Mouse (Mus musculus): ENCODE measurements around the gene Agap1. TPM values are rescaled to one million over a fixed set of nuclear protein-coding genes. Genes with fewer than 3 reads are reported as not detected.

The Agap1 gene
- polyA plus RNA-seq, 1 experiment from 2014 or later, result 37.2 TPM

DNA sequence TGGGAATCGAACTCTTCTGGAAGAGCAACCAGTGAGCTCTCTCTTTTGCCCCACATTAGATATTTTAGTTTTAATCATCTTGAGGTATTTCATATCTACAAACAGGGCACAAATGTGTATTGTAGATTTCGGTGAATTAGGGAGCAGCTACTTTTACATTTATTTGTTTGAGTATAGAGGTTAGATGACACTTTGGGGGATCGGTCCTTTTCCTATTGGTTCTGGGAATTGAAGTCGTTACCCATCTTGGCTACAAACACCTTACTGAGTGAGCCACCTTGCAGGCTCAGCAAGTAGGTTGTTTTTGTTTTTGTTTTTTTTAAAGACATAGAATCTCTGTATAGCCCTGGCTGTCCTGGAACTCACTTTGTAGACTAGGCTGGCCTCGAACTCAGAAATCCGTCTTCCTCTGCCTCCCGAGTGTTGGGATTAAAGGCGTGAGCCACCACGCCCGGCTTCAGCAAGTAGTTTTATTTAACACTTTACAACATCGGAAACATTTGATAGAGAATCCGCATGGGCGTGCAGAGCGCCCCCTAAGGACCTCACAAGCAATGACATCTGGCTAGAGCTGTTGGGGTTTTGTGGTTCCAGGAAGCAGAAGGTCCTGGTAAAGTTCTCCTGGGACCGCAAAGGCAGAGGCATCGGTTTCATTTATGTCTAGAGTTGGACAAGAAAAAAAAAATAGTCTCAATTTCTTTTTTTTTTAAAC, 484.4 kb downstream of the Agap1 start:
- 19% methylated on average over 16 of the region's 16 CpGs for WGBS
- no peak overlapping the region for H3K4me2 ChIP-seq (ENCODE audit: low read length)
- H3K36me3 ChIP-seq (ENCODE audit: control insufficient read depth, insufficient read depth), result no peaks in the 10 kb centered on the region
- peaks cover 10% of the 10 kb centered on the region for H3K4me1 ChIP-seq (replicated peaks; ENCODE audit: control insufficient read depth, insufficient read depth, low read length)
- H3K27me3 ChIP-seq (replicated peaks; ENCODE audit: control insufficient read depth, insufficient read depth, low read length), result peaks cover 74% of the 10 kb centered on the region
- ATAC-seq, result no peak
- H3K9ac ChIP-seq (replicated peaks; ENCODE audit: low read depth, low read length), result no peak overlapping the region
- H3K27ac ChIP-seq (ENCODE audit: low read length), result no peak overlapping the region
- no peaks in the 10 kb centered on the region for H3K9me3 ChIP-seq (ENCODE audit: control insufficient read depth, low read length)
- no peak overlapping the region for H3K4me3 ChIP-seq (replicated peaks; ENCODE audit: low read length)

DNA sequence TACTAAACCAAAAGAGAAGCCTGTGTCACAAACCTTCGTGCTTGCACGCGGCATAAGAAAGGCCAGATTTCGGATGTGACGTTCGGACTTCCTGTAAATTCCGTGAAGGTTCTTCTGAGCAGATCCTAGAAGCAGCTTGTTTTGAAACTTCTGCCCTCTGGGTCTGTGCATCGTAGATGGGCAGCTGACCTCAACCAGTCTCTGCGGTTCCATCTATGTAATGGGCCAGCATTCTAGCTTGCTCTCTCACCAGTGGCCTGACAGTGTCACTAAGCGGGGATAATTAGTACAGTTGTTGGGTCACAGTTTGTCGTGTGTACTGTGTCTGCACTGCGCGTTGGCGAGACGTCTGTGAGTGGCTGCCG, 485.0 kb downstream of the Agap1 start:
- H3K27me3 ChIP-seq (replicated peaks; ENCODE audit: control insufficient read depth, insufficient read depth, low read length), result peaks cover 75% of the 10 kb centered on the region
- H3K4me2 ChIP-seq (ENCODE audit: low read length), result no peak overlapping the region
- no peaks in the 10 kb centered on the region for H3K36me3 ChIP-seq (ENCODE audit: control insufficient read depth, insufficient read depth)
- no peak overlapping the region for H3K4me3 ChIP-seq (replicated peaks; ENCODE audit: low read length)
- ATAC-seq, result no peak
- H3K4me1 ChIP-seq (replicated peaks; ENCODE audit: control insufficient read depth, insufficient read depth, low read length), result peaks cover 10% of the 10 kb centered on the region
- no peak overlapping the region for H3K9ac ChIP-seq (replicated peaks; ENCODE audit: low read depth, low read length)
- H3K9me3 ChIP-seq (ENCODE audit: control insufficient read depth, low read length), result no peaks in the 10 kb centered on the region
- 25% methylated on average over 16 of the region's 16 CpGs for WGBS
- H3K27ac ChIP-seq (ENCODE audit: low read length), result no peak overlapping the region

DNA sequence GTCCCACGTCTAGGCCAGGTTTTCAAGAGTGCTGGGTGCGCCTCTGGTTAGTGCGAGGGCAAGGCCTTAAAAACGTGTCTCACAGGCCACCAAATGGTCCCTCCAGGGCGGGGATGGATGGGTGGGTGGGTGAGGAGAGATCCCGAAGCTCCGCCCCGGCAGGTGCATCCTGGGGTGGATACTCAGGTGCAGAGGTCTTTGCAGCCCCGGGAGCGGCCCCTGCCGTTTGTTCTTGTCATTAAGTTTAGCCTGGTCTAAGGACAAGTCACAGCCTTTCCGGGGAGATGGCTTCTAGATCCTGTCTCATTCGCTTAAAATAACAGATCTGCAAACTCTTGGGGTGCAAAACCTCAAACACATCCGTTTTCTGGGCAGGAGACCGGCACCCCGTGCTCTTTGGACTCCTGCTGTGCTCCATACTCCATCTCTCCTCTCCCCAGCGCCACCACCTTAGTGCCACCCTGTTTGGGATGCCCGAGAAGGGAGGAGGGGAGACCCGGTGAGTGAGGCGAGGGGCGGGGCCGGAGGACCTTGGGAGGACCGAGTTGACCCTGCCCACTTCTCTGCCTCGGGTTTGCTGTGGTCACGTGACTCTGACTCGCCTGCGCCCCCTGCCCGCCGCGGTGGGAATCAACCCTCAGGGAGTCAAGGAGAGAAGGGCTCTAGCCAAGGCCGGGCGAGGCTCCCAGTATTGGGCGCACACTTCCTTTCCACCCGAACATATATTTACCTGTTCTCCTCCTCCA, 485.5 kb downstream of the Agap1 start:
- peaks cover 80% of the 10 kb centered on the region for H3K27me3 ChIP-seq (replicated peaks; ENCODE audit: control insufficient read depth, insufficient read depth, low read length)
- no peak overlapping the region for H3K27ac ChIP-seq (ENCODE audit: low read length)
- ATAC-seq, result peak; percentile 8; the same call in 1 of the 2 replicates
- no peak overlapping the region for H3K9ac ChIP-seq (replicated peaks; ENCODE audit: low read depth, low read length)
- peaks cover 10% of the 10 kb centered on the region for H3K4me1 ChIP-seq (replicated peaks; ENCODE audit: control insufficient read depth, insufficient read depth, low read length)
- WGBS, result 5% methylated on average over 34 of the region's 34 CpGs
- no peak overlapping the region for H3K4me3 ChIP-seq (replicated peaks; ENCODE audit: low read length)
- H3K4me2 ChIP-seq (ENCODE audit: low read length), result no peak overlapping the region
- no peaks in the 10 kb centered on the region for H3K9me3 ChIP-seq (ENCODE audit: control insufficient read depth, low read length)
- no peaks in the 10 kb centered on the region for H3K36me3 ChIP-seq (ENCODE audit: control insufficient read depth, insufficient read depth)

DNA sequence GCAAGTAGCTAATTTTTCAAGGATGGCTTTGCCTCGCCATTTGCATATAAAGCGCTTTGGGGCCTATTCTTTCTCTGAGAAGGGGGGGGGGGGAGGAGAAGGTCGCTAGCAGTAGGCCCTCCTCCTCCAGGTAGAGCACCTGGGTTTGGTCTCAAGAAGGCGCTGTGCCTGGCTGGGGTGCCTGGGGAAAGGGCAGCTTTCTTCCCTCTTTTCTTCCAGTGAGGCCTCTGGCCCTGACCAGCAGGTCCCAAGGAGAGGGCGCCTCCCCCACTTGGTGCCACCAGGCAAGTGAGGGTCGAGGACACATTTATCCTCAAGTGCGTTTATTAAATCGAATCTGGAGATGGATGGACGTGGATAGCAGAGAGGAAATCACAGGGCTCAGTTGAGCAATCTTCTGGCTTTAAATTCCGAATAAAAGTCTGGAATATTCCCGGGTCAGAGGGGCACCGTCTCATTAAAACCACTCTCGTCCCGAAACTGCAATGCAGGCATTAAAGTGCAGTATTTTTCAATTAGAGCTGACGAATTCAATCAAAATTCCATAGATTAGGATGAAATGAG, 486.4 kb downstream of the Agap1 start:
- WGBS, result 6% methylated on average over 15 of the region's 15 CpGs
- Histone ChIP-seq H3K27me3 (replicated peaks; ENCODE audit: control insufficient read depth, insufficient read depth, low read length) (peaks cover 79% of the 10 kb centered on the region), H3K4me1 (replicated peaks; ENCODE audit: control insufficient read depth, insufficient read depth, low read length) (peaks cover 10% of the 10 kb centered on the region), H3K4me3 (replicated peaks; ENCODE audit: low read length) (no peak overlapping the region), H3K27ac (ENCODE audit: low read length) (no peak overlapping the region), H3K36me3 (ENCODE audit: control insufficient read depth, insufficient read depth) (no peaks in the 10 kb centered on the region), H3K4me2 (ENCODE audit: low read length) (no peak overlapping the region), H3K9me3 (ENCODE audit: control insufficient read depth, low read length) (no peaks in the 10 kb centered on the region), H3K9ac (replicated peaks; ENCODE audit: low read depth, low read length) (no peak overlapping the region)
- no peak for ATAC-seq

DNA sequence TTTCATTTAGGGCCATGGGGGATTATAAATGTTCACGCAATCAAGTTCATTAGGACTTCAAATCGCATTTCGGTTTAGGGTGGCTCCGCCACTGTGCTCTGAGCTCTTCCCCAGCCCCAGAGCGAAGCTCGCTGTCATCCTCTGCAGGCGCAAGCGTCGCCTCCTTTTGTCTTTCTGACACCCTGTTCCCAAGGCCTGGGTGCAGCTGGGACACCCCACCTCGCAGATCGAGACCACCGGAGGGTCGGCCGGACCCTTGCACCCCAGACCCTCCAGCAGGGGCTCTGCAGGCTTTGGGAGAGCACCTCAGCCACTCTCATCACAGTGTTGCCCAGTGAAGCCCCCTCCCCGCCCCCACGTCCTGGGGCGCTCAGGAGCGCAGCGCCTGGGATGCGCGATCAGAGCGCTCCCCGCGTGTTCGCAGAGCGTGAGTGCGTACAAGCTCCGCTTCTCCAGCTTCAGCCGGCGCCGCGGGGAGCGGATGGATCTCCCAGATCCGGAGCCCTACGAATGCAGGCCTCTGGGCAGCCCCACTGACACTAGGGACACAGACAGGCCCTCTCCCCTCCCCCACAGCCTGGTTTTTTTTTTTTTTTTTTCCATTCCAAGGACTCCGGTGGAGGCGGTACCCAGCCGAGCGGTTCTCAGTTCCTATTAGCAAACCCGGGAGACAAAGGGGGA, 487.2 kb downstream of the Agap1 start:
- Histone ChIP-seq H3K4me2 (ENCODE audit: low read length) (peak overlapping the region; percentile 30), H3K4me3 (replicated peaks; ENCODE audit: low read length) (peak overlapping the region; percentile 14), H3K36me3 (ENCODE audit: control insufficient read depth, insufficient read depth) (no peaks in the 10 kb centered on the region), H3K9ac (replicated peaks; ENCODE audit: low read depth, low read length) (no peak overlapping the region), H3K27me3 (replicated peaks; ENCODE audit: control insufficient read depth, insufficient read depth, low read length) (peaks cover 75% of the 10 kb centered on the region), H3K27ac (ENCODE audit: low read length) (no peak overlapping the region), H3K4me1 (replicated peaks; ENCODE audit: control insufficient read depth, insufficient read depth, low read length) (peaks cover 10% of the 10 kb centered on the region), H3K9me3 (ENCODE audit: control insufficient read depth, low read length) (no peaks in the 10 kb centered on the region)
- peak; percentile 37; the same call in 1 of the 2 replicates for ATAC-seq
- under 1% methylated on average over 40 of the region's 40 CpGs for WGBS

DNA sequence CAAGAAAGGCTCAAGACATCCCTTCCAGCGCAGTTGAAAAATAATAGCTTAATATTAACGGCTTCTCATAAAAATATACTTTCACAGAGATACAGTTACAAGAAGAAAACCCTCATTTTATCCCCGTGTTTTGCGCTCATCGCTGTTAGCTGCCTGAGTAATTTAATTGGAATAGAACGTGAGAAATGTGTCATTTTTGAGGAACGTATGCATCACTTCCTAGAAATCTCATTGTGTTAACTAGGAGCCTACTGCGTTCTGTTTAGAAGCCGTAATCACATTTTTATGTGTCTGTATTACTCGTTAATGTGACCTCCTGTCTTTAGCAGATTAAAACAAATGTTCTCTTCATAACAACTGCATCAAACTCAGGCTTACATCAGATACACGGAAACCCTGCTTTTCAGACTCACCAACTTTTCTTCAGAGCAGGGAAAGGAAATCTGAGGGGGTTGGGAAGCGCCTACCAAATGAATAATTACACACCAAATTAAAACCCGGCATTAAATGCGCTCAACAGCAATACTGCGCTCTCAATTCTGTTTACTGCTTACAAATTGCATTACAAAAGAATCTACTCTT, 487.9 kb downstream of the Agap1 start:
- no peaks in the 10 kb centered on the region for H3K9me3 ChIP-seq (ENCODE audit: control insufficient read depth, low read length)
- peaks cover 10% of the 10 kb centered on the region for H3K4me1 ChIP-seq (replicated peaks; ENCODE audit: control insufficient read depth, insufficient read depth, low read length)
- ATAC-seq, result no peak
- no peaks in the 10 kb centered on the region for H3K36me3 ChIP-seq (ENCODE audit: control insufficient read depth, insufficient read depth)
- peak overlapping the region; percentile 30 for H3K4me2 ChIP-seq (ENCODE audit: low read length)
- H3K27ac ChIP-seq (ENCODE audit: low read length), result no peak overlapping the region
- 2% methylated on average over 15 of the region's 15 CpGs for WGBS
- H3K9ac ChIP-seq (replicated peaks; ENCODE audit: low read depth, low read length), result no peak overlapping the region
- peak overlapping the region; percentile 14 for H3K4me3 ChIP-seq (replicated peaks; ENCODE audit: low read length)
- H3K27me3 ChIP-seq (replicated peaks; ENCODE audit: control insufficient read depth, insufficient read depth, low read length), result peaks cover 75% of the 10 kb centered on the region

DNA sequence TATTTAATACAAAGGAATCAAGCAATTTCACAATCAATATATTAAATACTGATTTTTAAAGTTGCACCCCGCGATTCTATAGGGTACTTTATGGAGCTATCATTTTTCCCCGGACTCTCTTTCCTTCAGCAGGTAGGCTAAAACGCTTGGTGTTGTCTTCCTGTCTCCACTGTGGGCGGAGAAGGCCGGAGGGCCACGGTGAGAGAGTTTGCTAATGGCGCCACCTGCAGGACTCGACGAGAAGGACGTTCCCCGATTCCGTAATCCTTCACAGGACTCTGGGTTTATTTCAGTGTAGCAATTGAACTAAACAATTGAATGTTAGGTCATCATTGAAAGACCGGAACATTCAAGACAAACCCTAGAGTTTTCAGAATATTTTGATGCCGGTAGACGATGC, 488.6 kb downstream of the Agap1 start:
- 3% methylated on average over 16 of the region's 16 CpGs for WGBS
- H3K4me1 ChIP-seq (replicated peaks; ENCODE audit: control insufficient read depth, insufficient read depth, low read length), result peaks cover 10% of the 10 kb centered on the region
- no peaks in the 10 kb centered on the region for H3K9me3 ChIP-seq (ENCODE audit: control insufficient read depth, low read length)
- H3K4me3 ChIP-seq (replicated peaks; ENCODE audit: low read length), result no peak overlapping the region
- ATAC-seq, result peak; percentile 68
- no peak overlapping the region for H3K4me2 ChIP-seq (ENCODE audit: low read length)
- H3K9ac ChIP-seq (replicated peaks; ENCODE audit: low read depth, low read length), result no peak overlapping the region
- no peaks in the 10 kb centered on the region for H3K36me3 ChIP-seq (ENCODE audit: control insufficient read depth, insufficient read depth)
- no peak overlapping the region for H3K27ac ChIP-seq (ENCODE audit: low read length)
- H3K27me3 ChIP-seq (replicated peaks; ENCODE audit: control insufficient read depth, insufficient read depth, low read length), result peaks cover 75% of the 10 kb centered on the region

All from forebrain, embryonic 16.5 days (tissue).